ENCODE assay signal across 9 mouse cellular contexts in genomic region chr16:34414581-34414980, GRCm38 (mm10).
A peak's percentile ranks its signal among the peaks of the same experiment; 100 is the strongest.
DNase-seq lines count a peak whose midpoint lies in the region; ATAC-seq and TF ChIP-seq lines count a peak whose summit lies in the region.
"Had no signal": no experiment of that assay in that cellular context is flagged by ENCODE, and none has a peak within 500 bp of the region (broad histone marks: within the 10 kb centered on the region; RNA-seq: fewer than 3 reads in every experiment).

No protein-coding gene starts in this region.

- 51% methylated on average over 7 of the region's 7 CpGs for WGBS in heart, embryonic 14.5 days
- 63% methylated on average over 7 of the region's 7 CpGs for WGBS in neural tube, embryonic 13.5 days
- 55% methylated on average over 7 of the region's 7 CpGs for WGBS in cerebellum, adult 2 months

- ATAC-seq in heart, embryonic 14.5 days (ENCODE audit: insufficient number of reproducible peaks, insufficient read depth, low FRiP score, low read depth) = no peak
- no peak for ATAC-seq in neural tube, embryonic 13.5 days (ENCODE audit: low read depth)
- no peak for ATAC-seq in megakaryocyte progenitor cell, adult 5-6 weeks (replicated peaks; ENCODE audit: poor library complexity)
- no peak for ATAC-seq in activated CD4-positive, CD25-positive, alpha-beta regulatory T cell, adult 4 months
- ATAC-seq: Patski had no signal

- TF ChIP-seq POLR2A in cerebellum, adult 2 months (IDR thresholded peaks at IDR 0.05; ENCODE audit: borderline replicate concordance, insufficient read depth, low read length) = no peak

- peak; percentile 49 to 51 for DNase-seq in kidney, postnatal 4 days
- DNase-seq in kidney, adult 8-10 months = no peak
- peak in 1 of 2 experiments; percentile 38 for DNase-seq in left cerebral cortex, adult 2 months (ENCODE audit: extremely low spot score in 1 of 2, low spot score in 2 of 2)
- no peak for DNase-seq in cerebellum, adult 2 months

- intact Hi-C loops in left cerebral cortex, adult 2 months (cut with DNase I) = loop anchor here (2.0 kb wide), 2 partner anchors 26 to 54 kb away; no protein-coding TSS in a partner anchor

- no peaks in the 10 kb centered on the region for H3K9me3 ChIP-seq in heart, embryonic 14.5 days (ENCODE audit: control insufficient read depth, low read length)
- H3K9me3 ChIP-seq in neural tube, embryonic 13.5 days = no peaks in the 10 kb centered on the region

- no peak overlapping the region for H3K9ac ChIP-seq in heart, embryonic 14.5 days (ENCODE audit: low read length)
- no peak overlapping the region for H3K9ac ChIP-seq in neural tube, embryonic 13.5 days

- no peak overlapping the region for H3K4me3 ChIP-seq in heart, embryonic 14.5 days (ENCODE audit: control insufficient read depth in 1 of 2, insufficient read depth in 1 of 2, low read depth in 1 of 2, low read length in 2 of 2)
- H3K4me3 ChIP-seq in left cerebral cortex, adult 2 months = no peak overlapping the region
- H3K4me3 ChIP-seq in neural tube, embryonic 13.5 days = no peak overlapping the region
- no peak overlapping the region for H3K4me3 ChIP-seq in cerebellum, adult 2 months (replicated peaks; ENCODE audit: insufficient read depth, low read depth, low read length)

- H3K27me3 ChIP-seq in heart, embryonic 14.5 days (ENCODE audit: control insufficient read depth, insufficient read depth, low read length) = no peaks in the 10 kb centered on the region
- no peaks in the 10 kb centered on the region for H3K27me3 ChIP-seq in neural tube, embryonic 13.5 days
- H3K27me3 ChIP-seq in cerebellum, adult 2 months (ENCODE audit: control insufficient read depth, insufficient read depth, low read length) = no peaks in the 10 kb centered on the region
- H3K27me3 ChIP-seq: Patski had no signal

- H3K4me2 ChIP-seq in heart, embryonic 14.5 days (ENCODE audit: low read length) = no peak overlapping the region; the same call in 1 of the 2 replicates
- no peak overlapping the region for H3K4me2 ChIP-seq in neural tube, embryonic 13.5 days

- no peak; the same call in 1 of the 2 replicates for TF ChIP-seq CTCF in left cerebral cortex, adult 2 months (IDR thresholded peaks at IDR 0.05)
- TF ChIP-seq CTCF in cerebellum, adult 2 months (IDR thresholded peaks at IDR 0.05; ENCODE audit: borderline replicate concordance, insufficient read depth, low read depth, low read length) = no peak

- H3K36me3 ChIP-seq in heart, embryonic 14.5 days (ENCODE audit: control insufficient read depth, insufficient read depth, low read length) = no peaks in the 10 kb centered on the region
- H3K36me3 ChIP-seq in neural tube, embryonic 13.5 days = no peaks in the 10 kb centered on the region

- peak overlapping the region; percentile 1 to 51; a peak in 1 of 4 replicates for H3K27ac ChIP-seq in heart, embryonic 14.5 days (replicated peaks in 1 of 2; ENCODE audit: control insufficient read depth in 1 of 2, insufficient read depth in 1 of 2, low read depth in 2 of 2, low read length in 2 of 2)
- H3K27ac ChIP-seq in left cerebral cortex, adult 2 months = peak overlapping the region; percentile 72
- H3K27ac ChIP-seq in neural tube, embryonic 13.5 days (replicated peaks) = peak overlapping the region; percentile 52; the same call in 1 of the 2 replicates
- H3K27ac ChIP-seq in cerebellum, adult 2 months (ENCODE audit: insufficient read depth, low read length) = no peak overlapping the region

- peaks cover 13 to 16% of the 10 kb centered on the region in 2 experiments for H3K4me1 ChIP-seq in heart, embryonic 14.5 days (ENCODE audit: control insufficient read depth in 2 of 2, insufficient read depth in 2 of 2, low read length in 2 of 2)
- H3K4me1 ChIP-seq in neural tube, embryonic 13.5 days (replicated peaks) = peaks cover 64% of the 10 kb centered on the region
- no peaks in the 10 kb centered on the region for H3K4me1 ChIP-seq in cerebellum, adult 2 months (ENCODE audit: control insufficient read depth, insufficient read depth, low read length)

Comparison
In these comparisons a context has a peak if more than half of its experiments do, and no peak if none do; other contexts are left out.
1. DNase-seq: peak in kidney, postnatal 4 days (2 of 2); none in kidney, adult 8-10 months (0 of 2) and cerebellum, adult 2 months (0 of 2).